Mouse (Mus musculus) monocyte, adult 2 months (primary cell): ENCODE measurements around the gene Cflar.
"Not testable (repeated sequence)": the region's sequence is repeated elsewhere in the genome, so short reads cannot be mapped to it uniquely, and the experiment has no call there.

ENCODE experiments used
- DNase-seq, 2 experiments: peaks; one replicate each; pipeline ENCODE4 v3.0.0; 2022; ENCODE audit warnings: low spot score in 2 of 2, low read depth in 1 of 2

Cflar gene

DNA sequence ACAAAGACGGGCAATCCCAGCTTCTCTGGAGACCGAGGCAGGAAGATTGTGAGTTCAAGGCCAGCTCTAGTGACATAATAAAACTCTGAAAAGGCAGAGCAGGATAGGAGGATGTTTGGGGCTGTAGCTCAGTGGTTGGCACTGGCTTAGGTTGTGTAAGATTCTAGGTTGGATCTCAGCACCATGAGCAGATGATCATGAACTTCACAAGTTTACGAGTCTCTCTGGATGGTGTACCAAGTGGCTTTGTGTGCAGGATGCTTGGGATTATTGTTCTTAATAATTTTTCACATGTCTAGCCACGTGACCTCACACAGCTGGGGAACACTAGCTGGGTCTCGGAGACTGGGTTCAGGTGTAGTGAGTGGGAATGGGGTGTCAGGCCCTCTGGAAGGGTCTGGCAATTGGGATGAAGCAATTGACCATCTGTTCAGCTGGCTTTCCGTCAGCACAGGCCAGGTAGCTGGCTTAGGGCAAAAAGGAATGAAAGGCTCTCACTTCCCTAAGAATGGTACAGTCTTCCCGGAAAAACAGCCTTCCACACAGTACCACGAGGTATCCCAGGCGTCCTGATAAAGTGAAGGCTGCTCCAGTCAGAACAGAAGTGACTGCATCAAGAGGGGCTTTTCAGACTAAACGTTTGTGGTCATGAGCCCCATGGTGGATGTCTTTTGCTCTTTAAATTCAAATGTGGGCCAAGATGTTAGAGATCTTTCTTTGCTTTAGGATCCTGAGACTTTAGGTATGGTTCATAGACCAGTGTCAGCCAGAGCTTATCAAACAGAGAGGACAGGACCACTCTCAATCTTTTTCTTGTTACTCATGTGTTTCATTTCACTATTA is 16.7 kb downstream of the Cflar start:
- DNase-seq = no peak

- no peak for DNase-seq
Observed at GRCm38 (mm10) chr1:58728590-58728868, 17.2 kb downstream of the Cflar start.

GRCm38 (mm10) chr1:58733636-58734035 is 22.3 kb downstream of the Cflar start:
- no peak for DNase-seq

- no peak for DNase-seq
Observed at GRCm38 (mm10) chr1:58734043-58734920, 23.0 kb downstream of the Cflar start.

GRCm38 (mm10) chr1:58735962-58736361 is 24.7 kb downstream of the Cflar start:
- DNase-seq = no peak

GRCm38 (mm10) chr1:58736968-58737367 is 25.7 kb downstream of the Cflar start:
- no peak for DNase-seq

- DNase-seq = no peak
Observed at GRCm38 (mm10) chr1:58739529-58739928, 28.2 kb downstream of the Cflar start.

- DNase-seq = no peak
Observed at GRCm38 (mm10) chr1:58742571-58743021, 31.3 kb downstream of the Cflar start.

DNA sequence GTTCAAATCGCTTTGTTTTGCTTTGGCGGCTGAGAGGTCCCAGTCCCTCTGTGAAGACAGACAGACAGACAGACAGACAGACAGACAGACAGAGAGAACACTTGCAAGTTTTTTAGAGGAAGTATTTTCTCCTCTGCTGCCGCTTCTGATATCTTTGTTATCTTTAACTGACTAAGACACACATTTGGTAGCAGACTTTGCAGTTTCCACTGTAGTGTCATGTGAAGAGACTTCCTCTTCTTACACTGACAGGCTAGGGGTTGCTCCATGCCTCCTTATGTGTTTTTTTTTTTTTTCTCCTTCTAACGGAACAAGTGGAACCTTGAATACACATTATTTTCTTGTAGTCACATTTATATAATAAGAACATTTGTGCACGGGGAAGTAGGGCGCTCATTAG is 31.9 kb downstream of the Cflar start:
- DNase-seq = no peak

DNA sequence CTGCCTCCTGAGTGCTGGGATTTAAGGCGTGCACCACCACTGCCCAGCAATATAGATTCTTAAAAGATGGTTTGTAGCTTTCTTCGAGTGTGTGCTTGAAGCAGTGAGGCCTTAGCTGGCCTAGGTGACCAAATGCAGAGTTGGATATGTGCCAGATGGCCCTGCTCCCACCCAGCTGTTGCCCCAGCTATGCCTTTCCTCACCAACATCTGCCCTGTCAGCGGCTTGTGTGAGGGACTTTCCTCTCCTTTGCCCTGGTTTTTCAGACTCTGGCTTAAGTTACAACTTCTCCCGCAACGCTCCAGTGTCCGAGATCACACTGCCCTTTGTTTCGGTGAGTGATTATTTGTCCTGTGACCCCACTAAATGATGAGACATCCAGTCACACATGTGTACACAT is 33.3 kb downstream of the Cflar start:
- DNase-seq = no peak

GRCm38 (mm10) chr1:58746880-58747279 is 35.6 kb downstream of the Cflar start:
- no peak for DNase-seq

DNA sequence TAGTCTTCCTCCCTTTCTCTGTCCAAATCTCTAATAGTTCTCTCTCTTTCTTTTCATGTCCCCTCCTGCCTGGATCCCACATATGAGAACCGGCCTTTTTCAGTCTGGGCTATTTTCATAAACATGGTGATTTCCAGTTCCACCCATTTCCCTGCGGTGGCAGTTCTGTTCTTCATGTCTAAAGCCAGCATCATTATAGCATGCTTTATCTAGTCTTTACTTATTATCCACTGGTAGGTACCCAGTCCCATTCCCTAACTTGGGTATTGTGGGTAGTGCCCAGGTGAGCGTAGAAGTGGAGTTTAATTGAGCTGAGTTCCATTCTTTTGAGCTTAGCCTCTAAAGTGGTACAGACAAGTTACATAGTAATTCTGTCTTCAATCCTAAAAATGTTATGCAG is 48.1 kb downstream of the Cflar start:
- no peak for DNase-seq

GRCm38 (mm10) chr1:58760581-58760980 is 49.3 kb downstream of the Cflar start:
- DNase-seq = no peak

GRCm38 (mm10) chr1:58761391-58762275 is 50.3 kb downstream of the Cflar start:
- not testable (repeated sequence) for DNase-seq

DNA sequence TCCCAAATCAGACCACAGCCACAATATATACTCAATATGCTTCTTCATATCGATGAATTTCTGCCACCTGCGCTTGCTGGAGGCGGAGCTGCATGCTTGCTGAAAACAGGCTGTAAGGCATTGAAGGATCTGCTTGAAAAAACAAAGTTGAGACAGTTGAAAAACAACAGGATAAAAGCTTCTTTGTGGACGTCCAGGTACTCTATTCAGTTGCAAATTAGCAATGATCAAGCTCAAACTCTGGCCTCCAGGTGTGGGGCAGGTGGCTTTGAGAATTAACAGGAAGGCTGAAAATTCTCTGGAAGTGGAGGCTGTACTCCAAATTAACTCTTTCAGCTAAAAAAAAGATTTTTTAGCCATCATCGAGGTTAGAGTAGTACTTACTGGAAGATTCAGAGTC is 51.3 kb downstream of the Cflar start:
- DNase-seq = no peak

DNA sequence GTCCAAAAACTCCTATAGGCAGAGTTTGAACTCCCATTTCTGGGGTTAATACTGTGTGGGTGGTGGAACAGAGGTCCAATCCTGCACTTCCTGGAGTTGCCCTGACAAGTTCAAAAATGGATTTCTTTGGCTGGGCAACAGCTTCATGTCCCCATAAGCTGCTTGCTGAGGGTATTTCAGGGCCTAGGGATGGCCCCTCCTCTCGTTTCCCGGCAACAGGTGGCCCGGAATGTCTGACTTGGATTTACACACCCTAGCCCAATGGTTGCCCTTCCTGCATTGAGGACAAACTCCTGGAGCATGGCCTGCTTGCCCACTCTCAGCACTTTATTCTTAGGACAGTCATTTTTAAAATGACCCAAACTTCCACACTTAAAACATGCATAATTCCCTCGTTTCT is 55.1 kb downstream of the Cflar start:
- not testable (repeated sequence) for DNase-seq

- no peak for DNase-seq
Observed at GRCm38 (mm10) chr1:58769136-58769535, 57.8 kb downstream of the Cflar start.

DNA sequence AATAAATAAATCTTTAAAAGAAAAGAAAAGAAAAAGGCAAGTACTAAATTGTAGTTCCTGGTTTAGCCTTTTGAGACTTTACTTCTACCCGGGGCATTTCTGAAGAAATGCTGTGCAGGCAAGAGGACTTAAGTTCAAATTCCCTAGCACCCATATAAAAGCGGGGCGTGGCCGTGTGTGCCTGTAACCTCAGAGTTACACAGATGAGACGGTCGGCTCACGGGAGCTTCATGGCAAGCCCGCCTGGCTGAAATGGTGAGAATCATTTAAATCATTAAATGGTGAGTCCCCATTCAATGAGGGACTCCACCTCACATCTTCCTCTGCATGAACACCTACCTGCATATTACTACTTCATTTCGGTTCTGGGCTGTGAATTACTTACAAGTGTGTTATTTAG is 58.4 kb downstream of the Cflar start:
- no peak for DNase-seq

- peak in 1 of 2 experiments; percentile 21 for DNase-seq
Observed at GRCm38 (mm10) chr1:58770111-58770720, 58.9 kb downstream of the Cflar start.

DNA sequence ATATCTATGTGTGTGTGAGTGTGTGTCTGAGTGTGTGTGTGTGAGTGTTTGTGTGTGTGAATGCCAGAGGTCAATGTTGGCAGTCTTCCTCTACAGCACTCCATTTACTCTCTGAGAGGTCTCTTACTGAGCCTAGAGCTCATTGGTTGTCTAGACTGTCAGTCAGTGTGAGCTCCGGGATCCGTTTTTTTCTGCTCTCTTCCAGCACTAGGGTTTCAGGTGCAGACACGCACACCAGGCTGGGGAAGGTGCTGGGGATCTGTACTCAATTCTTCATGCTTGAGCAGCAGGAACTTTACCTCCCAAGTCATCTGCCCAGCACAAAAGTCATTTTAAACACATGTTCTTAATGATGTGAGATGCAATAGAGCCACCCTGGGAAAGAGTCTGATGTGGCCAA is 60.8 kb downstream of the Cflar start:
- no peak for DNase-seq

DNA sequence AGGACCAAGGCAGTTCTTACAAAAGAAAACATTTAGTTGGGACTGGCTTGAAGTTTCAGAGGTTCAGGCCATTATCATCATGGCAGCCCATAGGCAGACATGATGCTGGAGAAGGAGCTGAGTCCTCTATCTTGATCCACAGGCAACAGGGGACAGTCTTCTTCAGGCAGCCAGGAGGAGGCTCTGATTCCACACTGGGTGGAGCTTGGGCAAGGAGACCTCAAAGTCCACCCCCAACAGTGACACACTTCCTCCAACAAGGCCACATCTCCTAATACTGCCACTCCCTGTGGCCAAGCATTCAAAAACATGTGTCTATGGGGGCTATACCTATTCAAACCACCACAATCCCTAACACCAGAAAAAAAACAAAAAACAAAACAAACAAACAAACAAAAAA is 62.0 kb downstream of the Cflar start:
- DNase-seq = no peak
